Mouse (Mus musculus): ENCODE results near the gene Trim31. TPM values are rescaled to one million over a fixed set of nuclear protein-coding genes. Genes with fewer than 3 reads are reported as not detected.

Trim31 gene
- polyA plus RNA-seq (2017; shearing (Covaris generic)): not detected

DNA sequence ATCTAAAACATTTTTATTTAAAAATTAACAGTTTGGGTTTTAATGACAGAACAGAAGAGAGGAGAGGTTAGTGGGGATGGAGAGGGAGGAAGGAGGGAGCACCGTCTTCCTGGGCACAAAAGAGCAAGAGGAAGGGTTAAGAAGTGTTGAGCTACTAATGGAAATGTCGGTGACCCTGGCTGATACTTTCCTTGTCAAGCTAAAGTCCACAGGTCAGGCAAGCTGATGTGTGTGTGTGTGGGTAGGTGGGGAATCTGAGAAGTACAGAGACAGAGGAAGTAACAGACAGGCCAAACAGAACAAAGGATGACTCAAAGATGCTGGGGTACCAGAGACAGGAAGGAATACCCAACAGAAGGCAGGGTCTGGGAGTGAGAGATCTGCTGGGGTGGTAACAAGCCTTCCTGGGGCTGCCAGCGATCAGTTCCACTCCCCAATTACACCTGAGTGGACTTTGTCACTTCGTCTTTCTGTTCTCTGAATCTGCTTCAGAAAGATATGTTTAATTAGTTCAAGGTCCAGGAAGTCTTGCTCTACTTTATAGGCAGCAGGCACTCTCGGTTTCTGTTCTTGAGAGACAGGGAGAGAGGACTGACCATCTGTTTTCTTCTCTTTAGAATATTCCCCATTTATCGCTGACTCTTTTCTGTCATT, at the start of gene Trim31:
Gene Trim31, plus strand, starts transcription at position 567 of the 654 bp plus-strand sequence.

DNA sequence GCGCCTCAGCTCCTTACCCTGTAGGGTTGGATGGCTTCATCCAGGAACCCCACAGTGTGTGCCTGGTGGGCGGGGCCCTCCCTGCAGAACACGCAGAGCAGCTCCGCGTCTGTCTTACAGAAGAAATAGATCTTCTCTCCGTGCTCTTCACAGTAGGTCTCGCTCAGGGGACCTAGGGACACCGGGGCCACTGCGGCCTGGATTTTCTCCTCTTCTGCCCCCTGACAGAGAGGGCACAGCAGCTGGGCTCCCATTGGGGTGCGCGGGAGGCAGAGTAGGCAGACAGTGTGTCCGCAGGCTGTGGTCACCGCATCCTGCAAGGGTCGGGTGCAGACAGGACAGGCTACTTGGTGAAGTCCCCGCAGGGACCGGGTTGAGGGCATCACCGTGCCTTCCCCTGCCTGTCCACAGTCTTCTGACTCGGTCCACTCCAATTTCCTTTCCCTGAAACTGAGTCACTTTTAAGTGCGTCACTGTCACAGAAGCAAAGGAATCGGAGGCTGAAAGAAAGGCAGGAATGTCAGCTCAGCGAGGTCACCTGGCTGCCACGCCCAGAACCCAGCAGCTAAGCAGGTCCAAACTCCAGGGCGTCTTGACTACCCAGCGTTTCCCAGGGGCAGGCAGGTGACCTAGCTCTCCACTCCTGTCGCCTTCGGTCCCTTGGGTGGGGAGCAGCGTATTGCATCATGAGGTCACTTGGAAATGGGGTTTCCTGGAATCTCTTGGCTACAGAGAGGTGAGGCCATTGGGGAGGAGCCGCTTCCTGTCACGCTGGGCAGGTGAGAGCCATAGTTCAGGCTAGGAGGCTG, 31.0 kb upstream of the Trim31 start, which contains the start of gene Trim15:
Gene Trim15, minus strand, starts transcription at position 492 of the 809 bp plus-strand sequence.

DNA sequence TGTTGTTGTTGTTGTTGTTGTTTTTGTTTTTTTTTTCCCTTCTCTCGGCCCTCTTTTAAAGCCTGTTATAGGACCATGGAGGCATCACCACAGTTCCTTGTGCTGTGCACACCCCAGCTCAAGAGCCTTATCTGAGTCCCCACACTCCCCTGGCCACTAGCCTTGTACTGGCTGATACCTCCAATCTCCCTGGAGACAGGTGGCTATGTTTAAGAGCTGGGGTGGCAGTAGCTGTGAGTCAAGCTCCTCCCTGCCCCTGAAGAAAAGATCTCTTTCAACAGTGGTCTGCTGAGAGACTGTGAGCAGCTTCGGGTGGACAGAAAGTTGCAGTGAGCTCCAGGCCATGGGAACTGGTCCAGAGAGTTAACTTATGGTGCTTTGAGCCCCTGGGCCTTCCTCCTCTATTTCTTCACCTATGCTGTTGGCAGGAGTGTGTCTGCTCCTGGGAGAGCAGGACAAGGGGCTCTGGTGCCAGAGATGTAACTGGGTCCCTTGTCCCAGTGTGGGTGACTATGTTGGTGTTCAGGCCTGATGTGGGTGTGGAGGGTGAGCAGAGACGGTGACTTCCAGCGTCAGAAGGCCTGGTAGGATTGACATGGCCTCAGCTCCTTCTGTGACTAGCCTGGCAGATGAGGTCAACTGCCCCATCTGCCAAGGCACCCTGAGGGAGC, 28.5 kb upstream of the Trim31 start, which contains the start of gene Trim10:
Gene Trim10, plus strand, starts transcription at position 291 of the 671 bp plus-strand sequence.

DNA sequence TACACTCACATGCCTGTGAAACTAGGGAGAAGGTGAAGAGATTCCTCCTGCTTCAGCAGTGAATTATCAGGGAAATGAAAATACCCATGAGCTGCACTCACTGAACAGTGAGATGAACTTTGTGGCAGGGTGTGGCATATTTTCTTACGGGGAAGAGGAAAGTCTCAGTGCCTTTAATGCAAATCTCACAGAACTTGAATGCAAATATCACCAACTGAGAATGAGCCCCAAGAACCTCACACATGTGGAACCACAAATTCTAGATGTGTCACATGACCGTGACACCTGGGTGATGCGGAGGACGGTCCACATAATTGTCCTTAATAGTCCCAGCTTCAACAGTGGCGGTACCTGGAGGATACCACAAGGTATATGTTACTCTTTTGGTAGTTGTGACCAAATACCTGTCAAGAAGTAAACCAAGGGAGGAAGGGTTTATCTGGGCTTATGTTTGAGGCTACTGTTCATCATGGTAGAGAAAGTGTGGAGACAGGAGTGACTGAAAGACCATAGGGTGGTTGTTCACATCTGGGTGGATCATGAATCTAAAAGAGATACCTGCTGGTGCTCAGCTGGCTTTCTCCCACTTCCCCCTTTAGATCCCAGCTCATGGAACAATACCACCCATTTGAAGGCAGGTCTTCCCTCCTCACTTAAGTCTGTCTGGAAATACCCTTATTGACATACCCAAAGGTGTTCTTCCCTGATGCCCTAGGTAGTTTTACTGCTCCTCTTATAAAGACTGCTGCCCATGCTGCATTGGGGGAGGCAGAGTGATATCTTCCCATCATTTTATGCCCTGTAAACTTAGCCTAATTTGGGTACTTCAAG, 7.6 kb upstream of the Trim31 start, which contains the start of gene Trim40:
Gene Trim40, minus strand, starts transcription at position 51 of the 831 bp plus-strand sequence.

DNA sequence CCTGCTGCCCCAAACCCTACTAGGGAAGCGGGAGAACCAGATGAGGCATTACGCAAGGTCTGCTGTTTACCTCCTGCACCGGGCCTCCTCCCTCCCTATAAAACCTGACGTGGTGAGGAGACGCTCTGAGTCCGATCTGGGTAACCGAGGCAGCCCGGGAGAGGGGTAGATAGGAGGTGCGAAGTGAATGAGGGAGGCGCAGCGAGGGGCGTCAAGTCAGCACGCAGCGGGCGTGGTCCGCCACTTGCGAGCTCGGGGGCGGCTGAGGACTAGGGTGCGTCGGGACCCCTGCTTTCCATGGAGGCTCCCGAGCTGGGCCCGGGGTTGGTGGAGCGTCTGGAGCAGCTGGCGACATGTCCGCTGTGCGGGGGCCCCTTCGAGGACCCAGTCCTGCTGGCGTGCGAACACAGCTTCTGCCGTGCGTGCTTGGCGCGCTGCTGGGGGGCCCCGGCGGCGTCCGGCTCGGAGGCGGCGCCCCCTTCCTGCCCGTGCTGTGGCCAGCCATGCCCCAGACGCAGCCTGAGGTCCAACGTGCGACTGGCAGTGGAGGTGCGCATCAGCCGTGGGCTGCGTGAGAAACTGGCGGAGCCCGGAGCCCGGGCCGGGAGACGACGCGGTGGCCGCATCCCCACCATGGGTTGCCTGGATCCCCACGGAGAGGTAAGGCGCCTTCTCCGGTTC, 45.0 kb downstream of the Trim31 start, which contains the start of gene Rnf39:
Gene Rnf39, plus strand, starts transcription at position 128 of the 681 bp plus-strand sequence.

GRCm38 (mm10) chr17:36950981-36951947, 53.3 kb downstream of the Trim31 start, which contains the start of gene Ppp1r11:
Gene Ppp1r11, minus strand, starts transcription at chr17:36951741.

GRCm38 (mm10) chr17:36957999-36958743, 60.3 kb downstream of the Trim31 start, which contains the start of the genes Znrd1 and Znrd1as:
Gene Znrd1, minus strand, starts transcription at chr17:36958559.
Gene Znrd1as, plus strand, starts transcription at chr17:36958592.

Other genes starting within 250 kb of the Trim31 start
- not detected for gene H2-M1, start 225.9 kb upstream of the Trim31 start, polyA plus RNA-seq (2017; shearing (Covaris generic))
- gene H2-M10.5, start 125.2 kb upstream of the Trim31 start, polyA plus RNA-seq (2017; shearing (Covaris generic)): not detected
- gene H2-M10.6, start 85.9 kb upstream of the Trim31 start, polyA plus RNA-seq (2017; shearing (Covaris generic)): not detected
- gene Trim26, start 61.0 kb upstream of the Trim31 start, polyA plus RNA-seq (2017; shearing (Covaris generic)): 160 TPM
- 0.33 TPM for gene Trim15, start 30.9 kb upstream of the Trim31 start, polyA plus RNA-seq (2017; shearing (Covaris generic))
- gene Trim10, start 28.5 kb upstream of the Trim31 start, polyA plus RNA-seq (2017; shearing (Covaris generic)): 0.55 TPM
- gene Trim40, start 8.0 kb upstream of the Trim31 start, polyA plus RNA-seq (2017; shearing (Covaris generic)): not detected
- gene Rnf39, start 44.8 kb downstream of the Trim31 start, polyA plus RNA-seq (2017; shearing (Covaris generic)): 0.49 TPM
- gene Ppp1r11, start 53.6 kb downstream of the Trim31 start, polyA plus RNA-seq (2017; shearing (Covaris generic)): 173 TPM
- 93.5 TPM for gene Znrd1, start 60.4 kb downstream of the Trim31 start, polyA plus RNA-seq (2017; shearing (Covaris generic))
- gene Znrd1as, start 60.5 kb downstream of the Trim31 start, polyA plus RNA-seq (2017; shearing (Covaris generic)): 5.4 TPM
- not detected for gene 2410137M14Rik, start 83.1 kb downstream of the Trim31 start, polyA plus RNA-seq (2017; shearing (Covaris generic))
- gene H2-M5, start 91.4 kb downstream of the Trim31 start, polyA plus RNA-seq (2017; shearing (Covaris generic)): 0.54 TPM
- gene Zfp57, start 103.0 kb downstream of the Trim31 start, polyA plus RNA-seq (2017; shearing (Covaris generic)): not detected
- not detected for gene Mog, start 125.3 kb downstream of the Trim31 start, polyA plus RNA-seq (2017; shearing (Covaris generic))
- gene Gabbr1, start 147.8 kb downstream of the Trim31 start, polyA plus RNA-seq (2017; shearing (Covaris generic)): 10.6 TPM
- gene Olfr90, start 190.4 kb downstream of the Trim31 start, polyA plus RNA-seq (2017; shearing (Covaris generic)): not detected
- gene Olfr91, start 200.2 kb downstream of the Trim31 start, polyA plus RNA-seq (2017; shearing (Covaris generic)): not detected
- not detected for gene Olfr92, start 222.0 kb downstream of the Trim31 start, polyA plus RNA-seq (2017; shearing (Covaris generic))

Data from inflammation-experienced regulatory T-cells, adult 16 weeks (primary cell).